Mouse (Mus musculus) ovary, adult 18-20 months (tissue): Measurements from ENCODE around the gene Srarp.

ENCODE experiments used
- DNase-seq: peaks from one replicate; pipeline ENCODE4 v3.0.0; 2022; ENCODE audit warnings: low spot score, mixed read lengths

Gene Srarp

DNA sequence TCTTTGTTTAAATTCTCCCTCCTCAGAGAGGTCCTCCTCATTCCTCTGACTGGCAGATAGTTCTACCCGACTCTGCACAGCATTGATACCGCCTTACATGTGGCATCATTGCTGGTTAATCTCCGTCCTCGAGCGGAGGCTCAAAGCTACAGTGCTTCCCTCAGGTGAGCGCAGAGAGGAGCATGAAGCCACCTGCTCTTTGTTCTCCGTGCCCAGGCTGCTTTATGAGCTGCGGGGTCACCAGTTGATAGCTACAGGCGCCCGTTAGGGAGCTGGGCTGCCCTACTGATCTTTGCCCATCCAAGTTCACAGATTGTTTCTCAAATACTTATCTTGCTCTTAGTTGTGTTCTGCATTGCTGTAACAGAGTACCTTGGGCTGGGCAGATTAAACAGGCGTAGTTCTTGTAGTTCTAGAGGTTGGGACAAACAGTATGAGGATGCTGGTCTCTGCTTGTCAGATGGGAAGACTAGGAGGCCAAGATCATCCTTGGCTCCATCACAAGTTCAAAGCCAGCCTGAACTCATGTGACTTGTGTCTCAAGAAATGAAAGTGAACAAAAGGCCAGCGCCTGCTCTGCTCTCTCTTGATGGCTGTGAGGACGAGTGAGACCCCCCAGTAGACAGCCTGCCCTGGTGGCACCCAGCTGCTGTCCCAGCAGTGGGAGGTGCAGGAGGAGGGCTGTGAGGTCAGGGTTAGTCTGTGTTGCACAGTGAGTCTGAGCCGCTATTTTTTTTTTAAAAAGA lies 20.5 kb upstream of the Srarp start:
- no peak for DNase-seq

DNA sequence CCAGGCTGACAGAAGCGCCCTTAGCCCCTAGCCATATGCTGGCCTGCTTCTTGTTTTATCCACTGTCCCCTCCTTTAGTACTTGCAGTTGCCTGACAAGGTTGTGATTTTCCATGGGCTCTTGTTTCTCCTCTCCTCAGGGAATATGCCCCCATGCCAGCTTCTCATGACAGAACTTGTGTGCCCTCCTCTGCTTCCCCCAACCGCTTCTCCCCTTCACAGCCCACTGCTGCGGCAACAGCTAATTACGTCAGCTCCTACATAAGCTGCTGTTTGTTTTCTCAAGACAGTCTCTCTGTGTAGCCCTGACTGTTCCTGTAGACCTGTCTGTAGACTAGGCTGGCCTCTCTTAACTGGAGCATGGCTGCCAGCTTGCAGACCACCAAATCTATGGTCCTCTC lies 19.6 kb upstream of the Srarp start:
- no peak for DNase-seq

DNA sequence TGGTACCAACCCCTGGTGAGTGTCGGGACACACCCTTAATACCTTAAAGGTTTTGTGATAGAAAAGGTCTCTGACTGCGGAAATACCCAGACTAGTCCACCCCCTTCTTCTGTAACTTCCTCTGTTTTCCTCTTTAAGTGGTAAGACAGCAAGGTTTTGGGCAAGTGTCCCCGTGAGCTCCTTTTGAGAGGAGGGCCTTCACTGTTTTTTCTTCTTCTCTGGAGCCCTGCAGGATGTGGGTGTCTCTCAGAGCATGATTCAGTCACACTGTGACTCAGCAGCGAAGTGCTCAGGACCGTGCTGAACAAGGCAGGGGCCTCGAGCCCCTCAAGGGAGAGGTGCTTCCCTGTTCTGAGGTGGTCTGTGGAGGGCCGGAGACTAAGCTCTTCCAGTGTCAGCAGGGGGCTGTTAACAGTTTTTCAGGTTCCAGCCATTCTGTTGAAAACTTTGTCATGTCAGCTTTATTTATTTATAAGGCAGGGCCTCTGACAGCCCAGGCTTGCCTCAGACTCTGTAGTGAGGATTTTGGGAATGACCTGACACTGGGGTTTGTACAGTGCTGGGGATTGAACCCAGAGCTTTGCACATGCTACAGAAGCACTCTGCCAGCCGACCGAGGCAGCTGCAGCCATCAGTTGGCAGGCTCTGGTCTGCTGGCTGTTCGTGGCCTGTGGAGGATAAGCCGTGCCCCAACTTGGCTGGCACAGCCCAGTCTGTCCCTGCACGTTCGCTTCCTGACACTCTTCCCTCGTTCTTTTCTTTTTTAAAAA lies 18.9 kb upstream of the Srarp start:
- DNase-seq = no peak

DNA sequence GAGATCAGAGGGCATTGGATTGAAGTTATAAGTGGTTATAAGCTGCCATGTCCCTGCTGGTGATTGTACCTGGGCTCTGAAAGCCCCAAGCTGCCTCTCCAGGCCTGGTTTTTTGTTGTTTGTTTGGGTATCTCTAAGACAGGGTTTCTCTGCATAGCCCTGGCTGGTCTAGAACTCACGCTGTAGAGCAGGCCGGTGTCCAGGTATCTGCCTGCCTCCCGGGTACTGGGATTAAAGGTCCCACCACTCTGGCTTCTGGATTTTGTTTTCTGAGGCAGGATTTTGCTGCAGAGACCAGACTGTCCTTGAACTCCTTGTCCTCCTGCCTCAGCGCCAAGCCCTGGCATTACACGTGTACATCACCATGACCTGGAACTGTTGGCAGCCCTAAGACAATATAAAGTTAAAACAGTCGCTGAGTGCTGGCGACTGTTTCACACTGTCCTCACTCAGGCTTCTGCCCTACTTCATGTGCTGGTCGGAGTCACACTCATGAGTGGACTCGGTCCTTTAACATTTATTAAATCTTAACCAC lies 16.1 kb upstream of the Srarp start:
- no peak for DNase-seq

DNA sequence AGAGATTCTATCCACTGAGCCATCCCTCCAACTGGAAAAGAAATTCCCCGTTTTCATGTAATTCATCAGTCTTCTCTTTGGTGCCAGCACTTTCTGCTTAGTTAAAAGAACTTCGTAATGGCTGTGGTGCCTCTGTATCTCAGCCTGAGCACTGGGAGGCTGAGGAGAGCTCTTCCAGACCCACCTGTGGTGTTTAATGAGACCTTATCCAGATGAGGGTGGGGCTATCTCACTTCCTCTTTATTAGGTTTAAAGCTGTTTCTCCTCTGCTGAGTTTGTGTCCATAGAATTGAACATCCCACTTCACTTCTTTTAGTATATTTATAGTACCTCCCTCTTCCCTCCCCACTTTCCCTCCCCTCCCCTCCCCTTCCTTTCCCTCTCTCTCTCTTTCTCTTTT lies 15.3 kb upstream of the Srarp start:
- DNase-seq = no peak

DNA sequence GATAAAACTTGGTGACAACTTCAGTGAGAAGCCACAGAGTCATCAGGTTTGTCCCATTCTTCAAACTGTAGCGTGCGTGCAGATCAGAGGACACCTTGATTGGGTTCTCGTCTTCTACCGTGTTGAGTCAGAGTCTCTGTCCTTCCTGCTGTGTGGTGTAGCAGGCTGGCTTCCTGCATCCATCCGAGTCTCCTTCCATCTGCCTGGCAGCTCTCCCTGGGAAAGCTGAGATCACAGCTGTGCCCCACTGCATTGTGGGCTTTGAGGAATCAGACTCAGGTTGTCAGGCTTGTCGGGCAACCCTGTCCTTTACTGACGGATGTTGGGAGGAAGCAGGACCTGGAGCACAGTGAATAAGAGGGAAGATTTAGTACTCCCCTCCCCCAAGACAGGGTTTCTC lies 10.3 kb upstream of the Srarp start:
- DNase-seq = no peak

DNA sequence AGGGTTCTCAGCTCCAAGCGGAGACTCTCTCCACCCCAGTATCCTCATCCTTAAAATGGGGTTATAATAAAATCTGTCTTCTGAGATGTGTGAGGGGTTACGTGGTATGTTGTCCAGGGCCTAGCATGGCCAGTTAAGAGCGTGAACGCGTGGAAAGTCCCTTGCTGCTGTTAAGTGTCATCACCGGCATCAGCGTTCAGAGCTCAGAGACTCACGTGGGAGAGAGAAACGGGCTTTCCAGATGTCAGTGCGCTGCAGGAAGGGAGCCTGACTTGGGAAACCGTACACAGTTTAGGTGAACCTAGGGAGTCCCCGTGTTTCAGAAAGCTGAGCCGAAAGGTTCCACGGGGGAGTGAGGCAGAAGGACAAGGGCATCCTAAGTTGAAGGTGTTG lies 9.4 kb upstream of the Srarp start:
- no peak for DNase-seq

DNA sequence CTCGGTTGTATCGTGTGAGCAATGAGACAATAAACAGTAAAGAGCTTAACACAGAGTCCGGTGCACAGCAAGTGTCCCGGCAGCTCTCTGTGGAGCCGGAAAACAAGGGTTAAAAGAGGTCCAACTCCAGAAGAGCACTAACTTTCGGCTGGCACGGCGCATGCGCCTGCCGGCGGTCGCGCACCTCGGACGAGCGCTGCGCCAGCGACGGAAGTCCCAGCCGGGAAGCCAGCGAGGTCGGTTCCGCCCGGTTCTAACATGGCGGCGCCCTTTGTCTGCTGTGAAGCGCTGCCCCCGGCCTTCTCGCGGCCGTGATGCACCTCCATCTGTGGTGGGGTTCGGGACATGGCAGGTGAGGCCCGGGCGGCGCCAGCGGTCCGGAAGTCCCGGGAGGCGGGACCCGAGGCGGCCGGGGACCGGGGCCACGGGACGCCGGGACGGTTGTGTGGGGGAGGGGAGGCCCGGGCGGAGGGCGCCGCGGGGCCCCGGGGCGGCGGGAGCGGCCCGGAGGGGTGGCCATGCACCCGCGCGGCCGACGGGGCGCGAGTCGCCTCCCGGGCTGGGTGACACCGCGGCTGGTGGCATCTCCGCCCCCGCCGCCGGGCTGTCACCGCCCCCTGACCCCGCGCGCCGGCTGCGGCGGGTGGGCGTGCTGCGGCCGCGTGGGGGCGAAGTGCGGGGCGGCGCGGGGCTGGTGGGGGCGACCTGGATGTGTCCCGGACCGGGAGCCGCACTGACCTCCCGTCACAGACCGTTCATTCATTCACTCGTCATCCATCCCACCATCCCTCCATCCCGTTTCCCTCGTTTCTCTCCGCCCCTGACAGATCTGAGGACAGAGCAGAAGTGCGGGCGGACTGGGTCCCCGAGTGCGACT lies 8.8 kb upstream of the Srarp start, which contains the start of gene Zbtb17:
TSS of gene Zbtb17 (plus strand) at position 204 of the 877 bp plus-strand sequence.
- DNase-seq = peak; percentile 84

DNA sequence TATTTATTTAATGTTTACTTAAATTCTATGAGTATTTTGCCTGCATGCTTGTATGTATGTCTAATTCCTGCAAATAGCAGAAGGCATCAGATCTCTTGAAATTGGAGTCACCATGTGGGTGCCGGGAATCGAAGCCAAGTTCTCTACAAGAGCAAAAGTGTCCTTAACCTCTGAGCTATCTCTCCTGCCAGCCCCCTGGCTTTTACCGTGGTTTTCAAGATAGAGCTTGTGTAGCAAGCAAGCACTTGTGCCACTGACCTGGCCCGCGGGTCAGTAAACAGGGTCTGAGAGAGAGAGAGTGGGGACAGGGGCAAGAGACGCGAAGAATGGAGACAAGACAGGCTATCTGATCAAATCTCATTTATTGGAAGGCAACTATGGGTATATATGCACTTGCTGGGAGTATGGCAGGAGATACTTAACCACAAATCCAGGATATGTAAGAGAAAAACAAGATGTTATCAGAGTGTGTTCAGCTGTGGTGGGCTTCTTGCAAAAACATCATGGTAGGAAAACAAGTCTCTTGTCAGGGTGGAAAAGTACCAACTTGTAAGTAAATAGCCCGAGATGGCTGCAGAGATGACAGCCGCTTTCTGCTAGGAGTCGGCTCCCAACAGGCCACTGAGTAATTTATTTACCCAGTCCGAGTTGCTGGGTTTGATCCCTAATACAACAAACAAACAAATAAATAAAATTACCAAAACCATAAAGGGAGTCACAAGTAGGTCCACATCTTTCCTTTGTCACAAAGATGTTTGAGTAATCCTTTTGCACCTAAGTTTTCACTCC lies 7.9 kb upstream of the Srarp start:
- DNase-seq = no peak

DNA sequence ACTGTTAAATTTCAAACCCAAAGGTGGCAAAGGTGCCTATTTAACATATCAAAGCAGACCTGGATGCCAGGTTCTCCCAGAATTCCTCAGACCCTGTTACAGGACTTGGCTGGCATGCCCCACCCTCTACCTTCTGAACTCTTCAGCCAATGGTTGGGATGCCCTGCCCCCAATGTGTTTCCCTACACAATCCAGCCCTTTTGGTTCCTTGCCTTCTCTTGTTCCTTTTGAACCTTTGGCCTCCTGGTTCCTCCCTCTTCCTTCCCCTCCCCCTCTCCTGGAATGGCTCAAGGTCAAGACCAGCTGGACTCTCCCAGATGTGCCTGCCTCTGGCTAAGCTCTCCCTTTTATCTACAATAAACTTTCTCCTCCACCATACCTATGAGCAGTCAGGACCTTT lies 5.0 kb upstream of the Srarp start:
- DNase-seq = no peak

DNA sequence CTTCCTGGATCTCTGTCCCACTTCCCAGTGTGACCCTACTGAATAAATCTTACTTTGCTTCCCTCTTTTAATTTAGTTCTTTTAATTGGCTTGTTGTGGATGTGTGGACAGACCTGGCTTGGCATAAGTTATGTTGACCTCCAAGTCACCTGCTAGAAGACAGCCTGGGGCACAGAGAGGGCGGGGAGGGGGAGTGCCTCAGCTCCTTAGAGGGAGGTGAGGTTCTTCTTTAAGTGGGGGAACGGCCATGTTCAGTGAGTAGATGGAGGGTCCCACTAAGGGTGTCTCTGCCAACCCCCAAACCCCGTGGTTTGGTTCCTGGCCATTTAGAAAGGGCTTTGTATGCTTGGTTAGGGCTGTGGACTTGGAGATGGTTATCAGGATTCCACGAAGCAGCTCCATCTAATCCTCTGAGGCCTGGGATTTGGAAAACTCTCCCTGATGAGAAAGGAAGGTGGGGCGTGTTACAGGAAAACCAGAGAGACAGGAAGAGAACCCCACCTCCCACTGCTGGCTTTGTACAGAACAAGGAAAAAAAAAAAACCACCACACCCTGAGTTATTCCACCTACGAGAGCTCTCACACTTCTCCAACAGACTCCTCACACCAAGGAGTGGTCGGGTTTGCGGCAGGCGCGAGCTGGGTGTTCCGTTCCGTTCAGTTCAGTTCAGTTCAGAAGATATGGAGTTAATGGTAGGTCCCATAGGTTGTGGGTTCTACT lies 3.3 kb upstream of the Srarp start:
- DNase-seq = no peak

DNA sequence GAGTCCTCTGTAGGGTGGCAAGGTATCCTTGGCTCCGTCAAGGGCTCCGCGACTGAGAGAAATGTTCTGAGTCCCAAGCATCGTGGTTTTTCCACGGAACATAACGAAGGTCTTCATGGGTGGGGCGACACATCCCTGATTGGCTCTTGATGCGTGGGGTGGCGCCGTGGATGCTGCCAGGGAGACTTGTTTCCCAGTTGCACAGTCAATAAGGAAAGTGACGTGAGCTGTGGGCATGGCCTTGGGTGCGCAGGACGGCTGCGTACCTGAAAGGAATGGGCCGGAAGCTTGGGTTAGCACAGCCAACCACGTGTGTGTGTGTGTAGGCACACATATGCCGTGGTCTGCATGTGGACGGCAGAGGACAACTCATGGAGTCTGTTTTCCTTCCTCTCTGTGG lies 2.7 kb downstream of the Srarp start:
- DNase-seq = no peak

DNA sequence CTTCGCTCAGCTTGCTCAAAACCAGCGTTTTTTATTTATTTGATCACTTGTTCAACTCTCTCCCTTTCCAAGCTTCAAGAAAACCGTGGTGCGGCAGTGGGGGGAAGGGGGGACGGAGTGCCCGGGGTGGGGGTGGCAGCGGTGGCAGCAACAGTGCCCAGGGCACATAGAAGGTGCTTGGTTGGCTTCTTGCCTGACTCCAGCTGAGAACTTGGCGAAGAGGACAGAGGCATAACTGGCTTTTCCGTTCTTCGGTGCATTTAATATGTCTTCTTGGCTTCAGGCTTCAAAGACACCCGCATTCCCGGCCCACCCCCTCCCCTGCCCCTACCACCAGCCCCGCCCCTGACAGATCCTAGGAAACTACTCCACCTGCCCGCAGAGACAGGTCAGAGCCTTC lies 3.2 kb downstream of the Srarp start:
- DNase-seq = no peak

DNA sequence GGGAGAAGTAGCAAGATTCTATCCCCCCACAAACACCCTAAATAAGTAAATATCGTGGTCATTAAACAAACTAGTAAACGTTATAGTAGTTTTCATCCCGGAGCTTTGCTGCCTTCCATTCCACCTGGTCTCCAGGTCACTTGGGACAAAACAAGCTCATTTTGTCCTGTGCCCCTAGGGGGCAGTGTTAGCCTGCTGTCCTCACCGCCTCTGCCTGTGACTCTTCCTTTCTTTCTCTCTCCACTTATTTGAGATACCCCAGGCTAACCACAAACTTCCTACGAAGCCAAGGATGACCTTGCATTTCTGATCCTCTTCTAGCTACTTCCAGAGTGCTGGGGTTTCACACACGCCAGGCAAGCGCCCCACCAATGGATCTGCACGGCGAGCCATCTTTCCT lies 4.9 kb downstream of the Srarp start:
- DNase-seq = peak; percentile 34

DNA sequence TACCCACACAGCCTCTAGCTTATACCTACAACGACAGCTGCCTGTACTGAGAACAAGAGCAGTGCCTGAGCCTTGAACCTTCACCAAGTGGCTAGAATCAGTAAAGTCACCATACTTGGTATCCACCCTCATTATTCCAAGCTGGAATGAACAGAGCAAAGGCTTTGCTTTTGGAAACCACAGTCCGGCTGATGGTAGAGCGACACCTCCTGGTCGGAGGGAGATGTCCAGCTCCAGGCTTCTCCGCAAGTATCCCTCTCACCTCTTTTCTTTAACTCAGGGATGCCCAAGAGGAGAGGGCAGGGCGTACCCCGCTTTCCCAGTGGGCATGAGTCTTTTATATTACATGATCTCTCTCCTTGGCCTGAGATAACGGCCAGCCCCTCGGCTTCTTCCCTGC lies 6.1 kb downstream of the Srarp start:
- no peak for DNase-seq

DNA sequence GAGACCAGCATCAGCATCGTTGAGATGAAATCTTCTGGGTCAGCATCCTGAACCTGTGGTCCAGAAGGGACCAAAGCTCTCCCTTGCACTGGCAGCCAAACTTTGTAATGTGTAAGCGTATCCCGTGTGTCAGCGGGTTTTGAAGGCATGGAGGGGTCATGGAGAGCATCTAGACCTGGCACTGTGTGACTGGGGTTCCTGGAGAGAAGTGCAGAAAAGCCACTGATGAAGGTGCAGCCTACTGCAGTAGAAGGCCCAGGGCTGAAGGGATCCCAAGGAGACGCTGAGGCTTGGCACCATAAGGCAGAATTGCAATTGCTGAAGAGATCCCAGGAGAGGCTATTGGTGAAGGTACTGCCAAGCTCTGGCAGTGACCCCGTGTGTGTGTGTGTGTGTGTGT lies 6.5 kb downstream of the Srarp start:
- DNase-seq = no peak

DNA sequence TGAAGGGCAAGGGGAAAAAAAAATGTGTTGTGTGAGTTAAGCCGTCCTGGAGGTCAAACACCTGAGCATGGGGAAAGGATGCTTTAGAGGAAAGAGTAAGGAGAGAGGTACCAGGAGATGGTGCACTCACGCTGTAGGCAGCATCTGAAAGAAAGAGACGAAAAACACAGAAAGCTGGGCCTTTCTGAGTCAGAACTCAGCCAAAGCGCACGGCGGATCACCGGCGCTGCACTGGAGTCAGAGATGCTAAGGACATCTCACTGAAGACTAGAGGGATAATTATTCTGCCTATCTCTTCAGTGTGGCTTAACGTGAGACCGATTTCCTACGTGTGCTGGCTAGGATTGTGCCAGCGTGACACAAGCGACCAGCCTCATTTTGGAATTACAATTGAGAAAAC lies 8.0 kb downstream of the Srarp start:
- no peak for DNase-seq

DNA sequence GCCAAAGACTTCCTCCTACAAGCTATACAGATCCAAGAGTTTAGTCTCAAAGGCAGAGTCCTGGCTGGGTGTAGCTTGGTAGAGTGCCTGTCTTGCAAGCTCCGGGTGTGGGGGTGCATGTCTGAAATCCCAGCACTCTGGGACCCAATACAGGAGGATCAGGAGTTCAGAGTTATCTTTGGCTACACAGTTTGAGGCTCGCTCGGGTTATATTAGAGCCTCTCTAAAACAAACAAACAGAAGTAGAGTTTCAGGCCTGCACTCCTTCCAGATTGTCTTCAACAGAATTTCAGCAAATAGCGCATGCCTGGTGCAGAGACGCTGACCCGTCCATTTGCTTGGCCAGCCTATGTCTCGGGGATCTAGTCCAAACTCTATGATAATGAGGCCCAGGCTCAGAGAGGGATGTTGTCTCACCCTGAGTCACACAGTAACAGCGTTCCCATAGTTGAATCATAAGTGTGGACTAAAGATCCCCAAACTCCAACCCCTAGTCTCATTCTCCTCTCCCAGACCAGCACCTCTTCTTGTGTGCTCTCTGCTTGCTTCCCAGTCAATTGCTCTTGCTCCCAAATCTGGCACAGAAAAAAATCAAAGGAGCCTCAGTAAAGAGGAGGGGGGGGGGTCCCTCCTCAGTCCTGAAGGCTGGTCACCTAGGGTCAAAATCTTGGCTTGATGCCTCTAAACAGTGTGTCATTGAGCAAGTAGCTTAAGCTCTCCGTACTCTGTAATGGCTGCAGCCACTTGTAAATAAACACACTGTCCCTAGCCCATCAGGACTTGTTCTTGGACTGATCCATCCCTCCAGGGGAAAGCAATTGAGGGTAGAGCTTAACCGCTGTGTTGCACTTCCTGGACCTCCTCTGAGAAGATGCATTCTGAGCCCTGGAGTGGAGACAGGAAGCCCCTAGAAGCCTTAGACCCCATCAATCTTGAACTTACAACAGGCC lies 8.8 kb downstream of the Srarp start:
- DNase-seq = no peak
